Mouse (Mus musculus) kidney, embryonic 15.5 days (tissue): Measurements from ENCODE around the gene Sertad2. TPM values are rescaled to one million over a fixed set of nuclear protein-coding genes. Genes with fewer than 3 reads are reported as not detected.

Source experiments
- ATAC-seq: fragments of 200-750 bp; cut with Nextera tagmentation; replicated peaks from 2 replicates; pipeline ENCODE4 v1.8.0; 2017; ENCODE audit warnings: moderate TSS enrichment; ENCODE audit not compliant: low FRiP score
- H3K27ac ChIP-seq: fragments of 300-500 bp; sonication (generic); 2 replicates; pipeline ENCODE4 v1.5.1; 2015; ENCODE audit warnings: mild to moderate bottlenecking, inconsistent platforms
- H3K27me3 ChIP-seq: fragments of 300-500 bp; sonication (generic); 2 replicates; pipeline ENCODE4 v1.6.1; 2015; ENCODE audit warnings: inconsistent platforms
- H3K36me3 ChIP-seq: fragments of 300-500 bp; sonication (generic); 2 replicates; pipeline ENCODE4 v1.6.1; 2015; ENCODE audit warnings: inconsistent platforms
- H3K4me1 ChIP-seq: fragments of 300-500 bp; sonication (generic); 2 replicates; pipeline ENCODE4 v1.6.1; 2015; ENCODE audit warnings: inconsistent platforms
- H3K4me2 ChIP-seq: fragments of 300-500 bp; sonication (generic); 2 replicates; pipeline ENCODE4 v1.6.1; 2015; ENCODE audit warnings: moderate library complexity, mild to moderate bottlenecking, inconsistent platforms
- H3K4me3 ChIP-seq: fragments of 300-500 bp; sonication (generic); replicated peaks from 2 replicates; pipeline ENCODE4 v1.5.1; 2015; ENCODE audit warnings: mild to moderate bottlenecking, inconsistent platforms
- H3K9ac ChIP-seq: fragments of 300-500 bp; sonication (generic); 2 replicates; pipeline ENCODE4 v1.6.1; 2015; ENCODE audit warnings: mild to moderate bottlenecking, inconsistent platforms
- H3K9me3 ChIP-seq: fragments of 300-500 bp; sonication (generic); replicated peaks from 2 replicates; pipeline ENCODE4 v1.6.1; 2016; ENCODE audit warnings: inconsistent platforms
- WGBS: fragments of 180-500 bp; shearing (Covaris S2); methylation state at CpG from one replicate; pipeline ENCODE4 v1.1.7; 2015; ENCODE audit warnings: mixed read lengths; 5-methylcytosine and 5-hydroxymethylcytosine counted together
- polyA plus RNA-seq: library from polyadenylated mRNA; unstranded; fragments of >200 nt; fragmentation: Nextera tagmentation; extraction: Ambion mirVana; gene quantifications from 2 replicates; pipeline ENCODE4 v1.2.1, GENCODE M21; 2015

Sertad2 gene
- polyA plus RNA-seq, 1 experiment from 2014 or later = 36.5 TPM

- no peak overlapping the region for H3K27ac ChIP-seq
- no peak overlapping the region for H3K9ac ChIP-seq
- no peak overlapping the region for H3K4me2 ChIP-seq
- no peak overlapping the region for H3K4me3 ChIP-seq
- peaks cover 9% of the 10 kb centered on the region; the same call in 1 of the 2 replicates for H3K4me1 ChIP-seq
- ATAC-seq = no peak
- 95% methylated on average over 2 of the region's 2 CpGs for WGBS
- H3K27me3 ChIP-seq = no peaks in the 10 kb centered on the region
- H3K9me3 ChIP-seq = no peaks in the 10 kb centered on the region
- no peaks in the 10 kb centered on the region for H3K36me3 ChIP-seq
Measured at GRCm38 (mm10) chr11:20582758-20583157, 39.7 kb downstream of the Sertad2 start.

GRCm38 (mm10) chr11:20585297-20585696 is 42.2 kb downstream of the Sertad2 start:
- peaks cover 14% of the 10 kb centered on the region for H3K4me1 ChIP-seq
- no peaks in the 10 kb centered on the region for H3K36me3 ChIP-seq
- no peak overlapping the region for H3K9ac ChIP-seq
- ATAC-seq = no peak
- 71% methylated on average over 1 of the region's 1 CpGs for WGBS
- H3K27ac ChIP-seq = no peak overlapping the region
- no peak overlapping the region for H3K4me2 ChIP-seq
- no peaks in the 10 kb centered on the region for H3K27me3 ChIP-seq
- no peak overlapping the region for H3K4me3 ChIP-seq
- no peaks in the 10 kb centered on the region for H3K9me3 ChIP-seq

- ATAC-seq = no peak
- H3K36me3 ChIP-seq = no peaks in the 10 kb centered on the region
- no peak overlapping the region for H3K27ac ChIP-seq
- H3K9ac ChIP-seq = no peak overlapping the region
- no peaks in the 10 kb centered on the region for H3K9me3 ChIP-seq
- no peaks in the 10 kb centered on the region for H3K27me3 ChIP-seq
- no peak overlapping the region for H3K4me2 ChIP-seq
- H3K4me3 ChIP-seq = no peak overlapping the region
- H3K4me1 ChIP-seq = peaks cover 8% of the 10 kb centered on the region
Measured at GRCm38 (mm10) chr11:20586180-20586579, 43.1 kb downstream of the Sertad2 start.

- 43% methylated on average over 2 of the region's 2 CpGs for WGBS
- H3K27ac ChIP-seq = no peak overlapping the region
- ATAC-seq = no peak
Measured at GRCm38 (mm10) chr11:20589393-20589792, 46.3 kb downstream of the Sertad2 start.

GRCm38 (mm10) chr11:20592010-20592409 is 49.0 kb downstream of the Sertad2 start:
- Histone ChIP-seq H3K36me3 (no peaks in the 10 kb centered on the region), H3K4me3 (no peak overlapping the region), H3K4me1 (peaks cover 13% of the 10 kb centered on the region), H3K9me3 (no peaks in the 10 kb centered on the region), H3K27me3 (no peaks in the 10 kb centered on the region), H3K27ac (no peak overlapping the region), H3K4me2 (no peak overlapping the region), H3K9ac (no peak overlapping the region)
- 72% methylated on average over 3 of the region's 3 CpGs for WGBS
- no peak for ATAC-seq

More at GRCm38 (mm10) chr11:20589393-20589792, 46.3 kb downstream of the Sertad2 start:
- Histone ChIP-seq H3K4me2 (no peak overlapping the region), H3K9me3 (no peaks in the 10 kb centered on the region), H3K9ac (no peak overlapping the region), H3K4me3 (no peak overlapping the region), H3K27me3 (no peaks in the 10 kb centered on the region), H3K36me3 (no peaks in the 10 kb centered on the region), H3K4me1 (peaks cover 9% of the 10 kb centered on the region)

GRCm38 (mm10) chr11:20594229-20595201 is 51.5 kb downstream of the Sertad2 start:
- Histone ChIP-seq H3K9me3 (no peaks in the 10 kb centered on the region), H3K4me3 (no peak overlapping the region), H3K36me3 (no peaks in the 10 kb centered on the region), H3K4me2 (no peak overlapping the region), H3K9ac (no peak overlapping the region), H3K4me1 (peaks cover 7% of the 10 kb centered on the region; the same call in 1 of the 2 replicates), H3K27me3 (no peaks in the 10 kb centered on the region), H3K27ac (no peak overlapping the region)
- ATAC-seq = no peak
- WGBS = 69% methylated on average over 22 of the region's 22 CpGs

- H3K27me3 ChIP-seq = no peaks in the 10 kb centered on the region
- no peak overlapping the region for H3K27ac ChIP-seq
- no peaks in the 10 kb centered on the region for H3K36me3 ChIP-seq
- no peak overlapping the region for H3K9ac ChIP-seq
- 55% methylated on average over 24 of the region's 24 CpGs for WGBS
- H3K4me2 ChIP-seq = peak overlapping the region; percentile 22; the same call in 1 of the 2 replicates
- H3K4me1 ChIP-seq = 0 out of 2 replicates have a peak, but pooled peaks cover 11% of the 10 kb centered on the region
- ATAC-seq = no peak; the same call in 1 of the 2 replicates
- no peak overlapping the region for H3K4me3 ChIP-seq
- H3K9me3 ChIP-seq = no peaks in the 10 kb centered on the region
Measured at GRCm38 (mm10) chr11:20603066-20603812, 60.2 kb downstream of the Sertad2 start.

- no peak for ATAC-seq
- H3K27ac ChIP-seq = no peak overlapping the region
- 89% methylated on average over 4 of the region's 4 CpGs for WGBS
- H3K4me3 ChIP-seq = no peak overlapping the region
- H3K9ac ChIP-seq = no peak overlapping the region
- no peaks in the 10 kb centered on the region for H3K27me3 ChIP-seq
- no peak overlapping the region for H3K4me2 ChIP-seq
- 0 out of 2 replicates have a peak, but pooled peaks cover 11% of the 10 kb centered on the region for H3K4me1 ChIP-seq
- H3K9me3 ChIP-seq = no peaks in the 10 kb centered on the region
- no peaks in the 10 kb centered on the region for H3K36me3 ChIP-seq
Measured at GRCm38 (mm10) chr11:20604119-20604518, 61.1 kb downstream of the Sertad2 start.

- no peak overlapping the region for H3K4me2 ChIP-seq
- 66% methylated on average over 7 of the region's 7 CpGs for WGBS
Measured at GRCm38 (mm10) chr11:20605613-20606012, 62.6 kb downstream of the Sertad2 start.

GRCm38 (mm10) chr11:20608442-20608841 is 65.4 kb downstream of the Sertad2 start:
- Histone ChIP-seq H3K36me3 (no peaks in the 10 kb centered on the region), H3K27me3 (no peaks in the 10 kb centered on the region), H3K27ac (no peak overlapping the region), H3K4me3 (no peak overlapping the region), H3K4me1 (peaks cover 13% of the 10 kb centered on the region; the same call in 1 of the 2 replicates), H3K9me3 (no peaks in the 10 kb centered on the region), H3K9ac (no peak overlapping the region), H3K4me2 (no peak overlapping the region)
- no peak for ATAC-seq
- WGBS = 81% methylated on average over 11 of the region's 11 CpGs

More at GRCm38 (mm10) chr11:20605613-20606012, 62.6 kb downstream of the Sertad2 start:
- H3K4me1 ChIP-seq = 0 out of 2 replicates have a peak, but pooled peaks cover 11% of the 10 kb centered on the region
- no peak overlapping the region for H3K27ac ChIP-seq
- H3K9ac ChIP-seq = no peak overlapping the region
- H3K4me3 ChIP-seq = no peak overlapping the region
- no peaks in the 10 kb centered on the region for H3K36me3 ChIP-seq
- H3K27me3 ChIP-seq = no peaks in the 10 kb centered on the region
- H3K9me3 ChIP-seq = no peaks in the 10 kb centered on the region
- ATAC-seq = no peak

- ATAC-seq = no peak
- H3K4me3 ChIP-seq = no peak overlapping the region
- WGBS = 50% methylated on average over 4 of the region's 4 CpGs
Measured at GRCm38 (mm10) chr11:20613223-20613622, 70.2 kb downstream of the Sertad2 start.

GRCm38 (mm10) chr11:20616103-20616502 is 73.0 kb downstream of the Sertad2 start:
- WGBS = 60% methylated on average over 3 of the region's 3 CpGs
- no peak for ATAC-seq
- Histone ChIP-seq H3K27ac (peak overlapping the region; percentile 52), H3K4me2 (no peak overlapping the region), H3K27me3 (no peaks in the 10 kb centered on the region), H3K4me1 (peaks cover 19% of the 10 kb centered on the region), H3K9ac (no peak overlapping the region), H3K9me3 (no peaks in the 10 kb centered on the region), H3K36me3 (no peaks in the 10 kb centered on the region), H3K4me3 (no peak overlapping the region)

More at GRCm38 (mm10) chr11:20613223-20613622, 70.2 kb downstream of the Sertad2 start:
- Histone ChIP-seq H3K9me3 (no peaks in the 10 kb centered on the region), H3K9ac (no peak overlapping the region), H3K27ac (no peak overlapping the region), H3K27me3 (no peaks in the 10 kb centered on the region), H3K36me3 (no peaks in the 10 kb centered on the region), H3K4me1 (peaks cover 19% of the 10 kb centered on the region), H3K4me2 (no peak overlapping the region)
